Mouse (Mus musculus): Measurements from ENCODE around the gene Shank2. TPM values are rescaled to one million over a fixed set of nuclear protein-coding genes. Genes with fewer than 3 reads are reported as not detected.

The Shank2 gene
- polyA plus RNA-seq, 1 experiment from 2014 or later = 1.7 TPM

- no peak overlapping the region for H3K4me2 ChIP-seq (ENCODE audit: low read length)
- no peak for ATAC-seq (replicated peaks; ENCODE audit: low FRiP score, low TSS enrichment, low read depth)
- no peak overlapping the region for H3K9ac ChIP-seq (ENCODE audit: low read length)
- no peak overlapping the region for H3K27ac ChIP-seq (ENCODE audit: low read depth)
- no peaks in the 10 kb centered on the region for H3K27me3 ChIP-seq (replicated peaks; ENCODE audit: control insufficient read depth, insufficient read depth, low read length)
- no peaks in the 10 kb centered on the region for H3K36me3 ChIP-seq (ENCODE audit: control insufficient read depth, insufficient read depth, low read length)
- DNase-seq (ENCODE audit: low spot score) = no peak
- no peaks in the 10 kb centered on the region; the same call in 1 of the 2 replicates for H3K4me1 ChIP-seq (replicated peaks; ENCODE audit: control insufficient read depth, insufficient read depth, low read length)
- no peak overlapping the region for H3K4me3 ChIP-seq (ENCODE audit: low read depth, low read length)
- no peaks in the 10 kb centered on the region for H3K9me3 ChIP-seq (ENCODE audit: control insufficient read depth, low read length)
- WGBS = 86% methylated on average over 2 of the region's 2 CpGs
Measured at GRCm38 (mm10) chr7:144198491-144198890, 196.8 kb downstream of the Shank2 start.

GRCm38 (mm10) chr7:144202017-144202682 is 200.4 kb downstream of the Shank2 start:
- no peak for ATAC-seq (replicated peaks; ENCODE audit: low FRiP score, low TSS enrichment, low read depth)
- no peak overlapping the region for H3K4me2 ChIP-seq (ENCODE audit: low read length)
- no peaks in the 10 kb centered on the region for H3K36me3 ChIP-seq (ENCODE audit: control insufficient read depth, insufficient read depth, low read length)
- H3K27me3 ChIP-seq (replicated peaks; ENCODE audit: control insufficient read depth, insufficient read depth, low read length) = no peaks in the 10 kb centered on the region
- no peaks in the 10 kb centered on the region; the same call in 1 of the 2 replicates for H3K4me1 ChIP-seq (replicated peaks; ENCODE audit: control insufficient read depth, insufficient read depth, low read length)
- H3K9me3 ChIP-seq (ENCODE audit: control insufficient read depth, low read length) = no peaks in the 10 kb centered on the region
- no peak overlapping the region for H3K27ac ChIP-seq (ENCODE audit: low read depth)
- H3K4me3 ChIP-seq (ENCODE audit: low read depth, low read length) = no peak overlapping the region
- 51% methylated on average over 7 of the region's 7 CpGs for WGBS
- DNase-seq (ENCODE audit: low spot score) = no peak
- no peak overlapping the region for H3K9ac ChIP-seq (ENCODE audit: low read length)

GRCm38 (mm10) chr7:144204290-144204689 is 202.6 kb downstream of the Shank2 start:
- DNase-seq (ENCODE audit: low spot score) = no peak
- ATAC-seq (replicated peaks; ENCODE audit: low FRiP score, low TSS enrichment, low read depth) = no peak
- Histone ChIP-seq H3K27ac (ENCODE audit: low read depth) (no peak overlapping the region), H3K4me1 (replicated peaks; ENCODE audit: control insufficient read depth, insufficient read depth, low read length) (no peaks in the 10 kb centered on the region; the same call in 1 of the 2 replicates), H3K9me3 (ENCODE audit: control insufficient read depth, low read length) (no peaks in the 10 kb centered on the region), H3K9ac (ENCODE audit: low read length) (no peak overlapping the region), H3K27me3 (replicated peaks; ENCODE audit: control insufficient read depth, insufficient read depth, low read length) (no peaks in the 10 kb centered on the region), H3K36me3 (ENCODE audit: control insufficient read depth, insufficient read depth, low read length) (no peaks in the 10 kb centered on the region), H3K4me2 (ENCODE audit: low read length) (no peak overlapping the region), H3K4me3 (ENCODE audit: low read depth, low read length) (no peak overlapping the region)
- WGBS = 50% methylated on average over 3 of the region's 3 CpGs

- no peaks in the 10 kb centered on the region for H3K9me3 ChIP-seq (ENCODE audit: control insufficient read depth, low read length)
- no peak overlapping the region for H3K9ac ChIP-seq (ENCODE audit: low read length)
- no peak overlapping the region for H3K4me2 ChIP-seq (ENCODE audit: low read length)
- no peaks in the 10 kb centered on the region for H3K36me3 ChIP-seq (ENCODE audit: control insufficient read depth, insufficient read depth, low read length)
- WGBS = 87% methylated on average over 1 of the region's 1 CpGs
- no peak overlapping the region for H3K4me3 ChIP-seq (ENCODE audit: low read depth, low read length)
- H3K27me3 ChIP-seq (replicated peaks; ENCODE audit: control insufficient read depth, insufficient read depth, low read length) = no peaks in the 10 kb centered on the region
- DNase-seq (ENCODE audit: low spot score) = no peak
- H3K4me1 ChIP-seq (replicated peaks; ENCODE audit: control insufficient read depth, insufficient read depth, low read length) = no peaks in the 10 kb centered on the region; the same call in 1 of the 2 replicates
- no peak overlapping the region for H3K27ac ChIP-seq (ENCODE audit: low read depth)
- no peak for ATAC-seq (replicated peaks; ENCODE audit: low FRiP score, low TSS enrichment, low read depth)
Measured at GRCm38 (mm10) chr7:144205161-144205560, 203.4 kb downstream of the Shank2 start.

- 80% methylated on average over 3 of the region's 3 CpGs for WGBS
- Histone ChIP-seq H3K27ac (ENCODE audit: low read depth) (no peak overlapping the region), H3K36me3 (ENCODE audit: control insufficient read depth, insufficient read depth, low read length) (no peaks in the 10 kb centered on the region), H3K4me3 (ENCODE audit: low read depth, low read length) (no peak overlapping the region), H3K9ac (ENCODE audit: low read length) (no peak overlapping the region), H3K9me3 (ENCODE audit: control insufficient read depth, low read length) (no peaks in the 10 kb centered on the region), H3K27me3 (replicated peaks; ENCODE audit: control insufficient read depth, insufficient read depth, low read length) (no peaks in the 10 kb centered on the region), H3K4me2 (ENCODE audit: low read length) (no peak overlapping the region), H3K4me1 (replicated peaks; ENCODE audit: control insufficient read depth, insufficient read depth, low read length) (no peaks in the 10 kb centered on the region; the same call in 1 of the 2 replicates)
- ATAC-seq (replicated peaks; ENCODE audit: low FRiP score, low TSS enrichment, low read depth) (no peak), DNase-seq (ENCODE audit: low spot score) (no peak)
Measured at GRCm38 (mm10) chr7:144205837-144206236, 204.1 kb downstream of the Shank2 start.

- H3K27ac ChIP-seq (ENCODE audit: low read depth) = no peak overlapping the region
- DNase-seq (ENCODE audit: low spot score) (no peak), ATAC-seq (replicated peaks; ENCODE audit: low FRiP score, low TSS enrichment, low read depth) (no peak)
- no peaks in the 10 kb centered on the region for H3K36me3 ChIP-seq (ENCODE audit: control insufficient read depth, insufficient read depth, low read length)
- WGBS = 75% methylated on average over 5 of the region's 5 CpGs
- H3K27me3 ChIP-seq (replicated peaks; ENCODE audit: control insufficient read depth, insufficient read depth, low read length) = no peaks in the 10 kb centered on the region
- H3K9me3 ChIP-seq (ENCODE audit: control insufficient read depth, low read length) = no peaks in the 10 kb centered on the region
- H3K9ac ChIP-seq (ENCODE audit: low read length) = no peak overlapping the region
- no peaks in the 10 kb centered on the region; the same call in 1 of the 2 replicates for H3K4me1 ChIP-seq (replicated peaks; ENCODE audit: control insufficient read depth, insufficient read depth, low read length)
- no peak overlapping the region for H3K4me3 ChIP-seq (ENCODE audit: low read depth, low read length)
- H3K4me2 ChIP-seq (ENCODE audit: low read length) = no peak overlapping the region
Measured at GRCm38 (mm10) chr7:144206254-144206653, 204.5 kb downstream of the Shank2 start.

GRCm38 (mm10) chr7:144207100-144207499 is 205.4 kb downstream of the Shank2 start:
- DNase-seq (ENCODE audit: low spot score) (no peak), ATAC-seq (replicated peaks; ENCODE audit: low FRiP score, low TSS enrichment, low read depth) (no peak)
- Histone ChIP-seq H3K27ac (ENCODE audit: low read depth) (no peak overlapping the region), H3K4me2 (ENCODE audit: low read length) (no peak overlapping the region), H3K4me3 (ENCODE audit: low read depth, low read length) (no peak overlapping the region), H3K9ac (ENCODE audit: low read length) (no peak overlapping the region), H3K4me1 (replicated peaks; ENCODE audit: control insufficient read depth, insufficient read depth, low read length) (no peaks in the 10 kb centered on the region), H3K9me3 (ENCODE audit: control insufficient read depth, low read length) (no peaks in the 10 kb centered on the region), H3K36me3 (ENCODE audit: control insufficient read depth, insufficient read depth, low read length) (no peaks in the 10 kb centered on the region), H3K27me3 (replicated peaks; ENCODE audit: control insufficient read depth, insufficient read depth, low read length) (no peaks in the 10 kb centered on the region)
- 89% methylated on average over 6 of the region's 6 CpGs for WGBS

GRCm38 (mm10) chr7:144207849-144208248 is 206.1 kb downstream of the Shank2 start:
- no peak overlapping the region for H3K4me2 ChIP-seq (ENCODE audit: low read length)
- no peaks in the 10 kb centered on the region for H3K9me3 ChIP-seq (ENCODE audit: control insufficient read depth, low read length)
- DNase-seq (ENCODE audit: low spot score) = no peak
- no peak for ATAC-seq (replicated peaks; ENCODE audit: low FRiP score, low TSS enrichment, low read depth)
- no peak overlapping the region for H3K9ac ChIP-seq (ENCODE audit: low read length)
- no peak overlapping the region for H3K4me3 ChIP-seq (ENCODE audit: low read depth, low read length)
- H3K27me3 ChIP-seq (replicated peaks; ENCODE audit: control insufficient read depth, insufficient read depth, low read length) = no peaks in the 10 kb centered on the region
- no peaks in the 10 kb centered on the region for H3K36me3 ChIP-seq (ENCODE audit: control insufficient read depth, insufficient read depth, low read length)
- 22% methylated on average over 7 of the region's 7 CpGs for WGBS
- no peaks in the 10 kb centered on the region for H3K4me1 ChIP-seq (replicated peaks; ENCODE audit: control insufficient read depth, insufficient read depth, low read length)
- H3K27ac ChIP-seq (ENCODE audit: low read depth) = no peak overlapping the region

- WGBS = 71% methylated on average over 1 of the region's 1 CpGs
- H3K4me3 ChIP-seq (ENCODE audit: low read depth, low read length) = no peak overlapping the region
- no peaks in the 10 kb centered on the region for H3K9me3 ChIP-seq (ENCODE audit: control insufficient read depth, low read length)
- no peak for ATAC-seq (replicated peaks; ENCODE audit: low FRiP score, low TSS enrichment, low read depth)
- no peak overlapping the region for H3K9ac ChIP-seq (ENCODE audit: low read length)
- H3K4me2 ChIP-seq (ENCODE audit: low read length) = no peak overlapping the region
- H3K27me3 ChIP-seq (replicated peaks; ENCODE audit: control insufficient read depth, insufficient read depth, low read length) = no peaks in the 10 kb centered on the region
- DNase-seq (ENCODE audit: low spot score) = no peak
- no peak overlapping the region for H3K27ac ChIP-seq (ENCODE audit: low read depth)
- no peaks in the 10 kb centered on the region for H3K4me1 ChIP-seq (replicated peaks; ENCODE audit: control insufficient read depth, insufficient read depth, low read length)
- no peaks in the 10 kb centered on the region for H3K36me3 ChIP-seq (ENCODE audit: control insufficient read depth, insufficient read depth, low read length)
Measured at GRCm38 (mm10) chr7:144208628-144209027, 206.9 kb downstream of the Shank2 start.

Data from intestine, embryonic 14.5 days (tissue).